Mouse (Mus musculus) heart, postnatal 4 days (tissue): ENCODE data around the gene Rdh5. TPM values are rescaled to one million over a fixed set of nuclear protein-coding genes. Genes with fewer than 3 reads are reported as not detected.

Experiments used
- DNase-seq: peaks from one replicate; pipeline ENCODE4 v3.0.0; 2021
- total RNA-seq, 2 experiments: library from RNA; stranded (reverse); gene quantifications; 2 replicates each; pipeline ENCODE4 v1.2.3; 2021

Gene Rdh5
- total RNA-seq = 1 to 10 TPM; 5.3 to 5.6 TPM

- no peak for DNase-seq
Measured at GRCm38 (mm10) chr10:128922822-128923012, at the start of gene Rdh5. Gene Rdh5, minus strand, starts transcription at chr10:128922888.

DNA sequence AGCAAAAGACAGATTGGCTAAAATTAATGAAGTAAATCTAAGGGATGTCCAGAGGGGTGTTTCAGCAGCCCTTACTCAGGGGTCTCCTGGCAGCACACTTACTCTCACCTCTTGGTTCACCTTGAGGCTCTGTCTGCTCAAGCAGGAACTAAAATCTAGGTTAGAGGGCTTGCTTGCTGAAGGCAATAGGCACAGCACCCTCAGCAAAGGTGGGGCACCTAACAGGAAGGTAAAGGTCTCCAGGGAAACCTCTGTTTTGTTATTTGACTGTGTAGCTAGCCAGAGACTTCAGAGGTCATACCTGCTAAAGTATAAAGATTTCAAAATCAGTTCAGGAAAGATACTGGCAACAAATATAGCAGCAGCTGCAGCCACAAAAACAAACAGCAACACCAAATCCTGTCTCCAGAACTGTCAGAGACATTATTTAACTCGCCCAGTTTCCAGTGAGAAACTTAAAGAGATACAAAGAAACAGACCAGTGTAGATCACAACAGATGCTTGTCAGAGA is 48.1 kb upstream of the Rdh5 start:
- no peak for DNase-seq

GRCm38 (mm10) chr10:128968341-128968749 is 45.7 kb upstream of the Rdh5 start:
- DNase-seq = no peak

- DNase-seq = no peak
Measured at GRCm38 (mm10) chr10:128965871-128966270, 43.2 kb upstream of the Rdh5 start.

DNA sequence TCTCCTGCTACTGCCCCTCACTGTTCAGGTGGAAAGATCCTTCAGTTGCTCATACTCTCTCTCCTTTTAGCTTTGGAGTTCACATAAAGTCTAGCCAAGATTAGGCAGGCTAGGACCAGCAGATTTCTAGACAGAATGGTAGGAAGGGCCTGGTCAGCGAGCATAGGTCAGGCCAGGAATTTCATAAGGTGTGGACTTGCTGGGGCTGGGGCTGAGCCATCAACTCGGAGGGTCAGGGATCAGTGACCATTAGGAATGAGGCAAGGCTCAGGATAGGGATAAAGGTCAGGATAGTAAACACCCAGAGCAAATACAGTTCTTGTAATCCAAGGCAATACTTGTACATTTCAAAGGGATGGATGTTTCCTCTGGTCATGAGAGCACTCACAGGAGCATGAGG is 42.3 kb upstream of the Rdh5 start:
- no peak for DNase-seq

- no peak for DNase-seq
Measured at GRCm38 (mm10) chr10:128960590-128961584, 38.2 kb upstream of the Rdh5 start, which contains the start of gene Mettl7b. Gene Mettl7b, minus strand, starts transcription at chr10:128960988.

DNA sequence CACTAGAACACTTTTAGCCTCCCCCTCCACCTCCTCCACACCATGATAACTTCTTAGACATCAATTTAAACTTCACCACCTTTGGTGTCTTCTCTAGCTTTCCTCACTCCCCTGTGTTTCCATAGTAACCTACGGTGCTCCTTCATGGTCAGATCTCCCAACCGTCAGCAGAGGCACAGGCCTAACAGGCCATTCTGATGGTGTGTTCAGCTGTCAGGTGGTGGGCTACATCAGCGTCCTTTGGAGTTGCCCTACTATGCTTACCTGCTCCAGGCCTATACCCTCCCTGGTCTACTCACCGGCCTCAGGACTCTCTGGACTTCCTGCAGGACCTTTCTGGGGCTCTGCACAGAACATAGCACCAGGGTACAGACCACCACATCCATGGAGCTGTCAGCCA is 37.5 kb upstream of the Rdh5 start:
- DNase-seq = no peak

- DNase-seq = no peak
Measured at GRCm38 (mm10) chr10:128958340-128958739, 35.7 kb upstream of the Rdh5 start.

GRCm38 (mm10) chr10:128950208-128950887 is 27.7 kb upstream of the Rdh5 start:
- DNase-seq = no peak

- no peak for DNase-seq
Measured at GRCm38 (mm10) chr10:128947496-128947895, 24.8 kb upstream of the Rdh5 start.

DNA sequence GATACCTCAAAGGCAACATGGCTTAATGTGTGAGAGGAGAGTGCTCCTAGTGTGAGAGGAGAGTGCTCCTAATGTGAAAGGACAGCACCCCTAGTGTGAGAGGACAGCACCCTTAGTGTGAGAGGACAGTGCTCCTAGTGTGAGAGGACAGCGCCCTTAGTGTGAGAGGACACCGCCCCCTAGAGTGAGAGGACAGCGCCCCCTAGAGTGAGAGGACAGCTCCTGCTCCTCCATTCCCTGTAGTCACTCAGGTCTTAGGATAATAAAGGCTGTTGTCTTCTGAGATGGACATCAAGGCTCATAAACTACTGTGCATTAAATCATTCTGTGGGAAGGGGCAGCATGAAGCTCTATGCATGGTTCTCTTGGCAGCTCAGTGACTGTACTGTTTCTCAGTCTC is 23.0 kb upstream of the Rdh5 start:
- peak; percentile 77 for DNase-seq

DNA sequence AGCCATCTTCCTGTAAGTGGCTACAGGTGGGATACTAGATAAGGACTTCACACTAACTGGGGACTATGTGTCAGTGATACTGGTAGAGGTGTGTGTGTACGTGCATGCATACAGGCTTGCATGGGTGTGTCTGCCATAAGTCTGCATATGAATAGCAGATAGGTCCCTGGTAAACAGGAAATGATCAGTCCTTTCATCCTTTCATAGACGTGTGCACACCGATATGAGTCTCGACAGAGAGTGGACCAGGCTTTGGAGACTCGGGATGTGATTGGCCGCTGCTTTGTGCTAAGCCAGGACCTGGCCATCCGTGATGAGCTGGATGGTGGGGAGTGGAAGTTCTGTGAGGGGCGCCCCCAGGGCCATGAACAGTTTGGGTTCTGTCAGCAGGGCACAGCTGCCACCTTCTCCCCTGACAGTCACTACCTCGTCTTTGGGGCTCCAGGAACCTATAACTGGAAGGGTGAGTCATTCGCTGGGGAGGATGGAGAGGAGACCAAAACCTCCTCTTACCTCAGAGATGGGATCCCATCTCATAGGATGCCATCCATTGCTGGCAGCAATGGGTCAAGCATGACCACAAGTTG is 17.9 kb upstream of the Rdh5 start:
- DNase-seq = no peak

DNA sequence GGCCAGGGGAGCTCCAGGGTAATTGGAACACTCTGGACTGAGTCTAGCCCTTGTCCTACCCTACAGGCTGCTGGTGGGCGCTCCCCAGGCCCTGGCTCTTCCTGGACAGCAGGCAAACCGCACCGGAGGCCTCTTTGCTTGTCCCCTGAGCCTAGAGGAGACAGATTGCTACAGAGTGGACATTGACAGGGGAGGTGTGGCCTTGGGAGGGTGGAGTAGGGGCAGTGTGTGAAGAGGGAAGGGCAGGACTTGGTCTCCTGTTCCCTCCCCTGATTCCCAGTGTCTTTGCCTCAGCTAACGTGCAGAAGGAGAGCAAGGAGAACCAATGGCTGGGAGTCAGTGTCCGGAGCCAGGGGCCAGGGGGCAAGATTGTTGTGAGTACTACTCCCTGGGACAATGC is 16.3 kb upstream of the Rdh5 start:
- peak; percentile 30 for DNase-seq

GRCm38 (mm10) chr10:128938457-128938856 is 15.8 kb upstream of the Rdh5 start:
- peak; percentile 92 for DNase-seq

GRCm38 (mm10) chr10:128937756-128938390 is 15.2 kb upstream of the Rdh5 start:
- DNase-seq = peak; percentile 51

GRCm38 (mm10) chr10:128935826-128936440 is 13.2 kb upstream of the Rdh5 start:
- DNase-seq = peak; percentile 53

DNA sequence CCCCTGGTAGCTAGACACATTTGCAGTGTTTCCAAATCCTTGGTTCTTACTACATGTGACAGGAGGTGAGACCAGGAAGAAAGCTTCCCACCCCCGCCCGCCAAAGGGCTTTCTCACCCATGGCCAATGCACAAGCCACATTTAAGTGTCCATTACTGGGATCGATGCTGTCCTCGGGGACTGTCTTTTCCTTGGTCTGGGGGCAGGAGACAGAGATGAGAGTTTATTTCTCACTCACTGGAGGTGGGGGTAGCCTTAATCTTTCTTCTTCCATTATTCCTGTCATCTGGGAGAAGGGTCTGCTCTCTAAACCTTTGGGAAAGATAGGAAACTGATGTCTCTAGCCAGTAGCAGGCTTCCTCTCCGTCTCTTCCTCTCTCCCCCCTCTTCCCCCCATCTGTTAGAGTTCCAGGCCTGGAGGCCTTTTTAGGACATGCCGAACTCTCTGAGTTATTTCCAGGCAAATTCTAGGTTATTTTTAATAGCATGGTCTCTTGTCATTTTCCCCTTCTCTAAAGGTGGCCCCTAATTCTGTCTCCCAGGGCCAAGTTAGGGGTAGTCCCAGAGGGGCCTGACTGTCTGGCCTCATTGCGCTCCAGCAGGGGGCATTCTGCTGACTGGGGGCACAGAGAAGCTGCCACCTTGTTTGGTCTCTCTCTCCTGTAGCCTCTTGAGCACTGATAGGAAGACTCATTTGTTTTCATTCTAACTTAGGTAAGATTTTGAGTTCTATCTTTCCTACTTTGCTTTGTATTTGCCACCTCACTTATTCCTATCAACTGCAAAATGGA is 12.5 kb upstream of the Rdh5 start:
- no peak for DNase-seq

GRCm38 (mm10) chr10:128933976-128934721 is 11.5 kb upstream of the Rdh5 start:
- DNase-seq = no peak

GRCm38 (mm10) chr10:128933574-128933973 is 10.9 kb upstream of the Rdh5 start, which contains the start of gene Itga7:
Gene Itga7, plus strand, starts transcription at chr10:128933818.
- peak; percentile 60 for DNase-seq

GRCm38 (mm10) chr10:128931441-128931840 is 8.8 kb upstream of the Rdh5 start:
- DNase-seq = peak; percentile 22
